Mouse (Mus musculus) ES-E14 (cell line): Measurements from ENCODE around the gene Slc7a11.

Source experiments
- MAFK ChIP-seq: IDR thresholded peaks from 2 replicates; pipeline ENCODE4 v1.6.1; 2014; ENCODE audit warnings: mild to moderate bottlenecking, low read depth, low read length, inconsistent platforms; ENCODE audit not compliant: insufficient read depth
- ZC3H11A ChIP-seq: IDR thresholded peaks from 2 replicates; pipeline ENCODE4 v1.6.1; 2012; ENCODE audit warnings: low read depth, mild to moderate bottlenecking, inconsistent platforms, low read length, borderline replicate concordance

GRCm38 (mm10) chr3:50235990-50236389 is 207.4 kb downstream of the Slc7a11 start:
- no peak for TF ChIP-seq MAFK
- no peak for TF ChIP-seq ZC3H11A
